Mouse (Mus musculus) cerebellum, adult 11-12 months (tissue): Measurements from ENCODE around the gene Rrbp1.
A peak's percentile ranks its signal among the peaks of the same experiment; 100 is the strongest.

Source experiments
- DNase-seq: peaks from one replicate; pipeline ENCODE4 v3.0.0; 2022

Gene Rrbp1

DNA sequence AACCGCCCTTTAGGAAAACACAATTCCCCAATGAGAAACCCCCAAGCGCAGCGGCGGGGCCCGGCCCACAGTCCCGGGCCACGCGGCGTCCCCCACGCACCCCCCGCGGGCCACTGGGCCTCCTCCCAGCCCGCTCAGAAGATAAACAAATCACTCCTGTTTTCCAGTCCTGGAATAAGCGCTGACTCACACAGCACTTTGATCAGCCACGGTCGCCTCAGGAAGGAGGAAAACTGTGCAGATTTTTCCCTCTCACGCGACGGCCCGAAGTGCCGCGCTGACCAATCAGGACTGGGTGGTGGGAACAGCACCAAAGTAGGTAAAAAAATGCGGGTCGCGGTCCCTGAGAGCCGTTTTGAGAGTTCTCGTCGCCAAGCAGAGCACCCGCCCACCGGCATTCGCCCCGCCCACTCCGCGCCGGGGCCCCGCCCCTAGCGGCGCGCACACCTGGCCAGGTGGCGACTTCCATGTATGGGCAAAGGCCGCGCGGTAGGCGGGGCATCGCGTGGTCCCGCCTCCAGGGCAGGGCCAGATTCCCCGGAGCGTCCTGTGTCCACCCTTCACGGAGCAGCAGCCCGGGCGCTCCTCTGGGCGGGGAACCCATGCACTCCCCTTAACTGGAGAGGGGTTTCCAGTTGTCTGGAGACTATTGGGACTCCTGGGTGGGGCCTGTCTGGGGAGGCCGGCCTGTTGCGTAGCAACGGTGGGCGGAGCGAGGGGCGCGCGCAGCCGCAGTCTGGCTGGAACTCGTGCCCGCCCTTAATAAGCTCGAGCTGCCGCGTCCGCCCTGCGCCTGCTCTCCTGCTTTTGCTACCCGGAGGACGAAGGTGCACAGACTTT is 96.1 kb downstream of the Rrbp1 start, which contains the start of gene Dstn:
Gene Dstn (plus strand): TSS at position 561 of the 840 bp plus-strand sequence.
- DNase-seq = peak; percentile 97

DNA sequence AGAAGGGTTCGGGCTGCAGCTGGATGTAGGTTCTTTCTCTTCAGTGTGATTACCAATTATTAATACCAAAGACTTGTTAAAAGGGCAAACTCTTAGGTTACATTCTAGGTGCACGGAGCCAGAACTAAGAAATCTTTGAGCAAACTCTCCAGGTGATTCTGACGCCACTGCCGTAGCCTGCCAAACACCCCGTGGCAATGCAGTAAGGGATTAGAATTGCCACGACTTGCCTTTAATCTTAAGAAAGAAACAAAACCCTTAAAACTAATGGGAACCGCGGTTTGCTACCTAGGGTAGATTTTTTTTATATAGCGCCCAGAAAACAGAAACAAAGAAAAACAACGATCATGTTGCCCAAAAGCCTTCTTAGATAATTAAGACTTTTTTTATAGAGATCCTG is 96.8 kb downstream of the Rrbp1 start:
- DNase-seq = no peak

DNA sequence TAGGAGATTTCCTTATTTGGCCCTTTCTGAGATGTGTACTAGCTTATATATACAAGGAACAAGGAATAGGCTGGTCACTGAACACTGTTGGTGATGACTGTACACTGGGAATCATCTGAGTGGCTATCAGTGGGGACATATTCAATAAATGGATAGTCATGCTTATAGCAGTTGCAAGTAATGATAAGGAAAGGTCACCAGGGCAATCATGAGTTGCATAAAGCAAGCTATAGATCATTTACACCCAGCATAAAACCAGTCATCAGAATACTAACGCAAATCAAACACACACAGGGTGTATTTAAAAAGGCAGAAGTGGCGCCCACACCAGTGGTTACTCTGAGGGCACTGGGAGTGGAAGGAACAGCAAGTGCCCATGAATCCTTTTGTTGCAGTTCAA is 98.9 kb downstream of the Rrbp1 start:
- no peak for DNase-seq

DNA sequence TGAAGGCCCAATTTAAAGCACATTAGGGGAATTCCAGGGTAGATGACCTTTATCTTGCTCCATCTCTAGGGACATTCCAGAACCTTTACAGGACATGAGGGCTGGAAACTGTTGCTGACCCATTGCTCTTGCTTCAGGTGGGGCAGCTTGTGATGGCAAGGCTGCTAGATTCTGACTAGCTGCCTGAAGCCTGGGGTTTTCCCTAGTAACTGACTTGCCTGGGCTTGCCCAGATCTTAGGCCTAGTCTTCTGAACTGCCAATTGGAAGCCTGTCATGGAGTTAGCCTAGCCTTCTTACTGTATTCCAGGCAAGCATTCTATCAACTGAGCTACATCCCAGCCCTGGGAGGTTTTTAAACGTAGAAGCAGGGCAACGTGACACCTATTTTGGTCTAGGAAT is 101.8 kb downstream of the Rrbp1 start:
- no peak for DNase-seq

DNA sequence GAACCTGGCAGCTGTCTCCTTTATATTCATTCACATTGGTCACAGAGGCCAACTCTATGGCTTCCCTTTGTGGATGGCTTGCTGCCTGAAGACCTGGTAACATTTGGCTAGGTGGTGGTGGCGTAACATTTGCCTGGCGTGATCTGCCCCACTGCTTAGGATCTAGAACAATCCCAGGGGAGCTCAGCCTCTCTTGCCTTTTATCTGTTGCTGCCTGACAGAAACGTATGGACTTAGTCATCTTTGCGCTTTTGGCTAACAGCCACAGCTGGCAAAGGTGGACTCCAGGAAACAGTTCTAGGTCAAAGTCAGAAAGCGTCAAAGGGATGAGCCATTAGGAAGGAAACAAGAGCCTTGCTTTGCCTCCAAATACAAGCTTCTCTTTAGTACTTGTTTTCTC is 106.2 kb downstream of the Rrbp1 start:
- no peak for DNase-seq

DNA sequence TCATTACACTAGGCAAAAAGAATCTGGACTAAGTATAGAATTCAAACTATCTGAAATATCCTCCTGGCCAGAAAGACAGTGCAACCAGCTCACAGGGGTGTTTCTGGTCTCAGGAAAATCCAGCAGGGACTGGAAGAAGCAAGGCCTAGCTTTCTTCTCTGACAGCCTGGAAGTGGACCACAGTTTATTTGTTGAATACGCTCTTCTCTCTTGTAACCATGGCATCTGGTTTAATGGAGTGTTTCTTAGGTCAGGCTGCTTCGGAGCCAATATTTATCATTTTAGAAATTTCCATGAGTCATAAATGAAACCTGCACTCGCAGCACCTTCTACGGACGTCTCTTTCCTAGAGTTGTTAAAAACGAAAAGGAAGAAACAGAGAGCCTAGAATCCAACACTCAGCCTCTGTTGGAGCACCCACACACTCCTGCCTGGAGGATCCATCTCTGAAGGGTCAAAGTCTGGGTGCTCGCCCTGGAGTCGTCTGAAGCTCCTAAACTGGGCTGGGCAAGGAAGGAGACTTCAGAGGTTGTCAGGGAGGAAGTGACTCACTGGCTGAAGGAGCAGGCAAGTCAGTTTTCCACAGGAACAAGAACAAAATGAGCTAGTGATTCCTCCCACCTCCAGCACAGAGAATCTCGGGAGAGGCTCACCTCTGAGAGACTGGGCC is 107.6 kb downstream of the Rrbp1 start:
- no peak for DNase-seq

DNA sequence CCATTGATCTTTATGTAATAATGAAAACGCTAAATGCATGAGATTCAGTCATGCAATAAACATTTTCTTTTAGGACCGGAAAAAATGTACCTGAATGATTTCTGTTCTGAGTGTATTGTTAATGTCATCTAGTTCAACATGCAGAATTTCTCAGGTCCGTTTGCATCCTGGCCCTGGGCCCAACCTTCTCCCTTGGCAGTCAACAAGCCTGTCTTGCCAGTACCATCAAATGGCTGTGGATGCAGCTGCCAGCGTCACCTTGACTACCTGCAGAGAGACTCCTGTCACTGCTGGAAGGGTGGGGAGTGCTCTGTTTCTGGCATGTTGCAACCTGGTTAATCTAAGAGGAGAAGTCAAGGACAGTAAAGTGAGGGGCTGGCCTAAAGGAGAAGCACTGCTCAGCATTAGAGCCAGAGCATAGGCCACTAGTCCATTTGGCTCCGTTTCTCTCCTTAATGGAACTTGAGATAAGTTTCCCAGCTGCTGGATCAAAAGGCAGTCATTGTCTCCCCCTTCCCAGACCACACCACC is 110.2 kb downstream of the Rrbp1 start:
- DNase-seq = no peak

DNA sequence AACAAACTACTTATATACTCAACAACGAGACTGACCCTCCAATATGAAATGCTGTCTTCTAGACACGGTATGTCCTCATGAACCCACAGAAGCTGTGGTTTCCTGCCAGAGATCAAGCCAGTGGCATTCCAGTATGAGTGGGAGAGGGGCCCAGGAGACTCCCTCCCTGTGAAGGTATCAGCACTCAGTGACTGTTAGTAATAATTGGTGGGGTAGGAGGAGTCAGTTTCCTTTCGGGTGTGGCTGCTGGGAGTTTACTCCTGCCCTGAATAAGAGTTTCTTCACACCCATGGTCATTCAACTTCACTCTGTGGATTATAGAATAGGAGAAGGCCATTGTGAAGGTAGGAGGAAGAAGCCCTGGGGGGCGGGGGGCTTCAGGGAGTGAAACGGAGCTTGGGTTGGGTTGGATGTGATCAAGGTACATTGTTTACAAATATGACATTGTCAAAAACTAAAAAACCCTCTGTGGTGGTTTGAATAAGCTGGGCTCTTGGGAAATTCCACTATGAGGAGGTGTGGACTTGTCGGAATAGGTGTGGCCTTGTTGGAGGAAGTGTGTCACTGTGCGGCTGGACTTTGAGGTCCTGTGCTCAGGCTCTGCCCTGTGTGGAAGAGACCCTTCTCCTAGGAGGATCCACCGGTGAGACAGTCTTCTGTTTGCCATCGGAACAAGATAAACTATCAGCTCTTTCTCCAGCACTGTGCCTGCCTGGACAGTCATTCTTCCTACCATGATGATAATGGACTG is 111.4 kb downstream of the Rrbp1 start:
- DNase-seq = no peak
